Mouse (Mus musculus) Patski (cell line): ENCODE measurements around the gene Trim63. TPM values are rescaled to one million over a fixed set of nuclear protein-coding genes. Genes with fewer than 3 reads are reported as not detected.

Experiments
- ATAC-seq: fragments of 100-300 bp; one replicate; pipeline ENCODE4 v1.8.0; 2021
- CTCF ChIA-PET: fragments of 350-600 bp; sonication (Branson Sonifier 250); formaldehyde crosslinking; loops from one replicate; lab custom pipeline; 2022; ENCODE audit warnings: inconsistent platforms; lab: Charles Lee
- POLR2A ChIA-PET: fragments of 350-600 bp; sonication (Branson Sonifier 250); formaldehyde crosslinking; loops from one replicate; lab custom pipeline; 2022; ENCODE audit warnings: antibody characterized with exemption, inconsistent platforms; lab: Charles Lee
- DNase-seq: peaks from one replicate; pipeline ENCODE4 v3.0.0-alpha.2; 2011; ENCODE audit warnings: low read depth, low spot score
- H3K27me3 ChIP-seq: fragments of 371-371 bp; one replicate; pipeline ENCODE4 v1.5.1; 2021
- CTCF ChIP-seq: fragments of 100-300 bp; IDR thresholded peaks from one replicate; pipeline ENCODE4 v1.5.1; 2021
- in situ Hi-C: fragments of 300-500 bp; cut with MboI; formaldehyde crosslinking; loops from 3 replicates; pipeline ENCODE4 v1.11.1; 2018; ENCODE audit warnings: low pct_unique_long_range_greater_than_20kb, mixed read lengths
- polyA plus RNA-seq: library from polyadenylated mRNA; unstranded; gene quantifications from one replicate; pipeline ENCODE4 v1.2.3, GENCODE M21; 2021

The Trim63 gene
- polyA plus RNA-seq, 1 experiment from 2014 or later, result 0.36 TPM

DNA sequence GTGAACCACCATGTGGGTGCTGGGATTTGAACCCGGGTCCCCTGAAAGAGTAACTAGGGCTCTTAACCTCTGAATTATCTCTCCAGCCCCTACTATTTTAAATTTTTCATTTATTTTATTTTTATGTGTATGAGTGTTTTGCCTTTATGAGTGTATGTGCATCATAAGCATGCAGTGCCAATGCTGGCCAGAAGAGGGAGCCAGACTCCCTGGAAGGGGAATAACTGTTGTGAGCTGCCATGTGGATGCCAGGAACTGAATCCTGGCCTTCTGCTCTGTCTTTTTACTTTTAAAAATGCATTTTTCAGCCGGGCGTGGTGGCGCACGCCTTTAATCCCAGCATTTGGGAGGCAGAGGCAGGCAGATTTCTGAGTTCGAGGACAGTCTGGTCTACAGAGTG lies 2.0 kb upstream of the Trim63 start:
- no peak for ATAC-seq
- TF ChIP-seq CTCF, result no peak
- in situ Hi-C loops, result no loop called here
- CTCF ChIA-PET, result no interaction called here
- DNase-seq, result no peak
- POLR2A ChIA-PET, result no interaction called here
- no peaks in the 10 kb centered on the region for H3K27me3 ChIP-seq

GRCm38 (mm10) chr4:134314081-134314655 lies 752 bp upstream of the Trim63 start:
- ChIA-PET POLR2A (no interaction called here), CTCF (interaction anchor here (1.0 kb wide), 1 partner anchor 21 kb away, joined by 3 read pairs; no protein-coding TSS in a partner anchor)
- no peaks in the 10 kb centered on the region for H3K27me3 ChIP-seq
- in situ Hi-C loops, result no loop called here
- DNase-seq (no peak), ATAC-seq (no peak)
- TF ChIP-seq CTCF, result no peak

- in situ Hi-C loops, result no loop called here
- no peak for ATAC-seq
- no peak for DNase-seq
- TF ChIP-seq CTCF, result no peak
- ChIA-PET POLR2A (no interaction called here), CTCF (no interaction called here)
- H3K27me3 ChIP-seq, result no peaks in the 10 kb centered on the region
Measured at GRCm38 (mm10) chr4:134315470-134315869, 550 bp downstream of the Trim63 start.

DNA sequence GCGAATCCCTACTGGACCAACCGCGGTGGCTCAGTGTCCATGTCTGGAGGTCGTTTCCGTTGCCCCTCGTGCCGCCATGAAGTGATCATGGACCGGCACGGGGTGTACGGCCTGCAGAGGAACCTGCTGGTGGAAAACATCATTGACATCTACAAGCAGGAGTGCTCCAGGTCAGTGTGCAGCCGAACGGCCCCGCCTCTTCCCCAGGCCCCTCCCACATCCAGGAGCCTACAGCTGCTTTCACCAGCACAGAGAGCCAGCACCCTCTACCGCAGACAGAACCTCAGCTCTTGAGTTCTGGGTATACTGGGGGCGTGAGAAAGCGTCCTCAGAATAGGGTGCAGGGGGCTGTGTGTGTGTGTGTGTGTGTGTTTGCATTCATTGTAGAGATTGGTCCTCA lies 1.5 kb downstream of the Trim63 start:
- CTCF ChIA-PET, result no interaction called here
- in situ Hi-C loops, result no loop called here
- H3K27me3 ChIP-seq, result no peaks in the 10 kb centered on the region
- DNase-seq (no peak), ATAC-seq (no peak)
- TF ChIP-seq CTCF, result no peak
- POLR2A ChIA-PET, result interaction anchor here (0.7 kb wide), 1 partner anchor 10 kb away, joined by 3 read pairs; no protein-coding TSS in a partner anchor

GRCm38 (mm10) chr4:134319074-134319473 lies 4.2 kb downstream of the Trim63 start:
- DNase-seq, result no peak
- in situ Hi-C loops, result no loop called here
- ChIA-PET CTCF (no interaction called here), POLR2A (no interaction called here)
- ATAC-seq, result no peak
- no peak for TF ChIP-seq CTCF
- H3K27me3 ChIP-seq, result no peaks in the 10 kb centered on the region

DNA sequence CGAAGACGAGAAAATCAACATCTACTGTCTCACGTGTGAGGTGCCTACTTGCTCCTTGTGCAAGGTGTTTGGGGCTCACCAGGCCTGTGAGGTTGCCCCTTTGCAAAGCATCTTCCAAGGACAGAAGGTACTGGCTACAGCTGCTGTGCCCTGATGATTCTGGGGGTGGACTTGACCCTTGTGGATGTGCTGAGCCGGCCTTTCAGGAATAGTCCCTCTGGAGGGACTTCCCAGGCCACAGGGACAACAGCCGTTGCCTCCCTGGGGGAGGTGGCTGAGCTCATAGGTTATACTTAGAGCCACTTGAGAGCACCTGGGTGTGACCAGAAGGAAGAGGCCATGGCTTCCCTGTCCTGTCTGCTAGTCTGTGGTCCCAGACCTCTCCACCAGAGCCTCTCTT lies 4.8 kb downstream of the Trim63 start:
- in situ Hi-C loops, result no loop called here
- ATAC-seq (no peak), DNase-seq (no peak)
- CTCF ChIA-PET, result no interaction called here
- no peaks in the 10 kb centered on the region for H3K27me3 ChIP-seq
- POLR2A ChIA-PET, result no interaction called here
- no peak for TF ChIP-seq CTCF

DNA sequence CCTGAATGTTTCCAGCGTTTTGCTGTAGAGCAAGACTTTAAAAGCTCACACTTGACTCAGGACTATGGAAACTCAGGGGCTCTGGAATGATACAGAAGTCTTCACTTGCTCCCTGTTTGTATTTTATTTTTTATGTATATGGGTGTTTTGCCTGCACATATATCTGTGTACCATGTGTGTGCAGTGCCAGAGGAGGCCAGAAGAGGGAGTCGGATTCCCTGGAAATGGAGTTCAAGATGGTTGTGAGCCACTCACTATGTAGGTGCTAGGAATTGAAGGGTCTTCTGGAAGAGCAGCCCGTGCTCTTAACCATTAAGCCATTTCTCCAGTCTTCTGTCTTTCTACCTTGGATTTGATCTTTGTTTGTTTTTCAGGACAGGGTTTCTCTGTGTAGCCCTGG lies 6.6 kb downstream of the Trim63 start:
- ChIA-PET CTCF (no interaction called here), POLR2A (no interaction called here)
- ATAC-seq (no peak), DNase-seq (no peak)
- no peak for TF ChIP-seq CTCF
- in situ Hi-C loops, result no loop called here
- H3K27me3 ChIP-seq, result no peaks in the 10 kb centered on the region

GRCm38 (mm10) chr4:134324655-134325054 lies 9.7 kb downstream of the Trim63 start:
- ChIA-PET CTCF (no interaction called here), POLR2A (no interaction called here)
- ATAC-seq (no peak), DNase-seq (no peak)
- H3K27me3 ChIP-seq, result no peaks in the 10 kb centered on the region
- in situ Hi-C loops, result no loop called here
- no peak for TF ChIP-seq CTCF

DNA sequence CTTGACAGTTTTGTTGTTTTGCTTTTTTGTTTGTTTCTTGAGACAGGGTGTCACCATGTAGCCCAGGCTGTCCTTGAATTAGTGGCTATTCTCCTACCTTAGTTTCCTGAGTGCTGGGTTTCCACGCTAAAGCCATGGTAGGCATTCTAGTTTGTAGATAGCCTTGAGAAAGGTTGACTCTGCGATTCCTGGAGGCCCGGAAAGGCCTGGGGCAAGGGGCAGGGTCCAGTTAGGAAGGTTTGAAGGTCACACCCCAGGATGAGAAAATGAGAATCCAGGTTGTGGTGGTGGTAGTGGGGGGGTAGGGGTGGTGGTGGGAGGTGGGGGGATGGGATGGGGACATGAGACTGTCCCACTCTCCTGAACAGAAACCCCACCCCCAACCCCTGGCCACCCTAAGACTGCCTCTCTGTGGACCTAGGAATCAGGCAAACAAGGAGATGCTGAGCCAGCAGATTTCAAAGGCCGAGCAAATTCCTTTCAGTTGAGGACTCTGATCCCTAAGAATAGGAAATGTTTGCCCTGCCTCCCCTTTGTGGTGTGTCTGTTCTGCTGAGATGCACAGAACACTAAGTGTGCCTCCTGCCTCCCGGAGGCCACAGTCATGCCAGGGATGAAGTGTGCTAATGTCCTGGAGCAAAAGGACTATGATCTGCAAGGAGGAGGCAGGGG lies 12.1 kb downstream of the Trim63 start:
- ChIA-PET CTCF (no interaction called here), POLR2A (interaction anchor here (0.6 kb wide), 1 partner anchor 10 kb away, joined by 3 read pairs; no protein-coding TSS in a partner anchor)
- DNase-seq (no peak), ATAC-seq (no peak)
- in situ Hi-C loops, result no loop called here
- no peaks in the 10 kb centered on the region for H3K27me3 ChIP-seq
- TF ChIP-seq CTCF, result no peak

- DNase-seq (no peak), ATAC-seq (no peak)
- no peaks in the 10 kb centered on the region for H3K27me3 ChIP-seq
- no peak for TF ChIP-seq CTCF
- in situ Hi-C loops, result no loop called here
- ChIA-PET POLR2A (no interaction called here), CTCF (no interaction called here)
Measured at GRCm38 (mm10) chr4:134328151-134328550, 13.2 kb downstream of the Trim63 start.

DNA sequence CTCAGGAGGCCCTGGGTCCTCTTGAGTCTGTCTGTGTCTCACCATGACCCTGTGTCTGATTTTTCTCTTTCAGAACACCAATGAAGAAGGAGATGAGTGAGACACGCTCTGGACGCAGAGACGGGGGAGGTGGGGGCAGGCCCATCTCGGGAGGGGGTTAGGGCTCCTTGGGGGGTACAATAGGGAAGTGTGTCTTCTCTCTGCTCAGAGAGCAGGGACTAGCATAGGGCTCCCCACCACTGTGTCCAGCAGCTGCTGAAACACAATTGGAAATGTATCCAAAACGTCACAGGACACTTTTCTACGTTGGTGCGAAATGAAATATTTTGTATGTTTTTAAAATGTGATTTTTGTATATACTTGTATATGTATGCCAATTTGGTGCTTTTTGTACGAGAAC lies 13.9 kb downstream of the Trim63 start:
- H3K27me3 ChIP-seq, result no peaks in the 10 kb centered on the region
- ChIA-PET CTCF (no interaction called here), POLR2A (no interaction called here)
- in situ Hi-C loops, result no loop called here
- DNase-seq (no peak), ATAC-seq (no peak)
- TF ChIP-seq CTCF, result no peak
